Mouse (Mus musculus): ENCODE measurements around the gene Atxn7l3.

Atxn7l3 gene

DNA sequence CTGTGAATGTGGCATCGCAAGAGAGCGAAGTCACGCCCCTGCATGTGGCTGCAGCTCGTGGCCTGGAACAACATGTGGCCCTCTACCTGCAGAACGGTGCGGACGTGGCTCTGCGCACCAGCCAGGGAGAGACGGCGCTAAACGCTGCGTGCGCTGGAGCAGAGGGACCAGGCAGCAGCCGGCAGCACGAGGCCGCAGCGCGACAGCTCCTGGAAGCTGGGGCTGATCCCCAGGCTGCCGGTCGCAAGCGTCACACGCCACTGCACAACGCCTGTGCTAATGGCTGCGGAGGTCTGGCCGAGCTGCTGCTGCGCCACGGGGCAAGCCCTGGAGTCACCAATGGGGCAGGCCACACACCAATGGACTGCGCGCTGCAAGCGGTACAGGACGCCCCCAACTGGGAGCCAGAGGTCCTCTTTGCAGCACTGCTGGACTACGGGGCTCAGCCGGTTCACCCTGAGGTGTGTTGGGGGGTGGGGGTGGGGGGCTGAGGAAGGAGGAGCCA is 20.0 kb downstream of the Atxn7l3 start:
- in situ Hi-C loops (cut with MboI; ENCODE audit: unreplicated experiment in 2 of 2): loop anchor here in 1 of 2 experiments (5.0 kb wide), 1 partner anchor 39 kb away; no protein-coding TSS in a partner anchor

DNA sequence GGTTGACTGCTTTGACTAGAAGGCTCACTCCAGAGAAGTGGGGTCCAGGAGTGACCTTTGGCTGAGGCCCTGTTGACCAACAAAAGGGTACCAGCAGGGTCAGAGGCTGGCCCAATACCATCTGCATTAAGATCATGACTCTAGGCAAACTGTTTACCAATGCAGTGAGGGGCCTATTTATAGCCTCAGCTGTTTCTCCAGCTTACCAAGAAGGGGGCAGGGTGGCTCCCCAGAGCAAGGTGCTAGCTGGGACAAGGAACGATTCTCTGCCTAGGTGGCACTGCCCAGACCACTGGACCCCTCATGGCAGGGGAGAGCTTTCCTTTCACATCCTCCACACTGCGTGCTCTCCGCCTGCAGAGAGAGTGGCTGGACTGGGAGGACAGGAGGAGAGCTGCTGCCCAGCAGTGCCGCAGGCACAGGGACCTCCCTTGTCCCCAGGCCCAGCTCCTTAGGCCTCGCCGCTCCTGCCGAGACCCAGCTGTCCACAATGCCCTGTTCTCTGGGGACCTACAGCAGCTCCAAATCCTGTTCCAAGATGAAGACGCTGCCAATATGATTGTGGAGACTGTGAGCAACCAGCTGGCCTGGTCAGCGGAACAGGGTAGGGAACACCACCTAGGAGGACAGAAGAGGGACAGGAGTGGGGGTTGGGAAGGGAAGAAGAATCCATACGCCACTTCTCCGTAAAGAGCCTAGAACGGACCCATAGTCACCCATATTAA is 27.7 kb downstream of the Atxn7l3 start, which contains the start of gene Asb16:
Asb16 (plus strand) TSS at position 224 of the 725 bp plus-strand sequence.
- in situ Hi-C loops (cut with MboI; ENCODE audit: unreplicated experiment in 2 of 2): loop anchor here in 1 of 2 experiments (5.0 kb wide), 1 partner anchor 201 kb away; no protein-coding TSS in a partner anchor

DNA sequence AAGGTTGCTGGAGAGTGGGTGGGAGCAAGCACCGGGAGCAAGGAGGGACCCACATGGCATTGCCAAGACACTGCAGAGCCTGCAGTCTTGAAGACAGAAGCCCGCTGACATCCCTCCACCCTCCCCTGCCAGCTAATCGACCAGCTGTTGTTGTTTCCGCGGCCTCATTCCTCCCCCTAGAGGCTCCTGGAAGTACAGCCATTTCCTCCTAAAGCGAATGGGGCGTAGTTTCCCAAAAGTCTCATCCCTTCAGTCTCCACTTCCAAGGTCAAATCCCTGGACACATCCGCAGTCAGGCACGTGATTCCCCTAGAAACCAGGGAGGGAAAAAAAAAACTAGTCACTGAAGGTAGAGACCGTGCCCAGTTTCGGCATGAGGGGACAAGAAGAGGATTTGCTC is 29.0 kb downstream of the Atxn7l3 start:
- in situ Hi-C loops (cut with MboI; ENCODE audit: unreplicated experiment in 2 of 2): loop anchor here in 1 of 2 experiments (5.0 kb wide), 1 partner anchor 200 kb away; no protein-coding TSS in a partner anchor

DNA sequence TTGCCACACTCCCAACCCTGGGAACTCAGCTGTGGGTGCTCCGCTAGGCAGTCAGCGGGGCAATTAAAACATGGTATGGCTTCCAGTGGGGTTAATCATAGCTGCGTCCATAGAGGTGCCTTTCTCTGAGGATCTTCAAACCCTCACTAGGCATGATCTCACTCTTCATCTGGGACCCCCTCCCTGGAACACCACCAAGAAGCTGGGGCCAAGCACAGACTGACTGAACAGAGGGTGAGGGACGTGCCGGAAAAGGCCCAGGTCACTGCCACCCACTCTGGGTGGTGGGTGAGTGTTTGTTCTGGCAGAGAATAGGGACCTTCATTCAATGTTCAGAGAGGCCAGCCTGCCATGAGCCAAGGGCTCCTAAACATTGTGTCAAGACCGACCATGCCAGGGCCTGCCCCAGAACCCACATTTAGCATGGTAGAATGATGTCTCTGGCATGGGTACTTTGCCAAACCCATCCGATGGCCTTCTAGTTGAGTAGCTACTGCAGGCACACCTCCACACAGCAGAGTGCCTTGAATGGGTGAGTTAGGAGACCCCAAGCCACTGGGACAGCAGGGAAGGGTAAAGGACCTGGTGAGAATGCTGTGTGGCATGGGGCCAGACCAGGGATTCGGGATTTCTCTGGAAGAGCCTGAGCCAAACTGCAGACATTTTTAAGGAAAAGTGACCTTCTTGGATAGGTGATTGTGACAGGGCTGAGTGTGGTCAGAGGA is 29.6 kb downstream of the Atxn7l3 start:
- in situ Hi-C loops (cut with MboI; ENCODE audit: unreplicated experiment in 2 of 2): loop anchor here in 1 of 2 experiments (5.0 kb wide), 1 partner anchor 199 kb away; no protein-coding TSS in a partner anchor

DNA sequence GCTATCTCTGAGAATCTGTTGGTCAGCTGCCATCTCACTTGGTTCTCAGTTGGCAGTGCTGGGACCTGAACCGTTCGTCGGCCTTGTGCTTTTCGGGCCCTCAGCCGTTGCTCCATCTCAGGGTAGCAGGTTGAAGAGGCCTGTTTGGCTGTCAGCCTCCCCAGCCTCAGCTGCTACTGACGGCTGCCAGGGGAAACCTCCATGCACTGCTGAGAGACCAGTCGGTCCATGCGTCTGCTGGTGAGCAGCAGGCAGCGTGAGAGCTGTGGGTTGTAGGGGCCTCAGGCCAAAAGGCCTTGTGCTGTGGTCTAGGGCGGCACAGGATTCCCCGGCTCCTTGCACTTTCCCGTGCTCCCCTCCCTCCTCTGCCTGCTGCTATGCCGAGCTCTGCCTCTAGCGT is 30.6 kb downstream of the Atxn7l3 start:
- in situ Hi-C loops (cut with MboI; ENCODE audit: unreplicated experiment in 2 of 2): loop anchor here in 1 of 2 experiments (5.0 kb wide), 1 partner anchor 199 kb away; no protein-coding TSS in a partner anchor

DNA sequence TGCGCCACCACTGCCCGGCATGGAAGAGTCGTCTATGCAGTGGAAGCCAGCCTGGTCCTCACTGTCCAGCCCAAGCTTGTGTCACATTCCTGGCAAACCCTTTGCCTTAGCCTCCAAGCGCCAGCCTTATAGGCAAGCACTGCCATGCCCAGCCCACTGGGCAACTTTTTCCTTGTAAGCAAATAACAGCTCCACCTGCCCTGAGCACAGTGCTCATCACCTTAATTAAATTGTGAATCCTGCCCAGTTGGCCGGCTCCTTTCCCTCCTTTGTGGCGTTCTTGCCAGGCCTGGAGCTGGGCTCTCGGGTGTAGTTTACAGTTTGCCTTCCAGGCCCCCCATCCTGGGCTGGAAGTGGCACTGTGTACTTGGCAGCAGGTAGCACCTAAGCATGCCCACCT is 33.2 kb downstream of the Atxn7l3 start:
- in situ Hi-C loops (cut with MboI; ENCODE audit: unreplicated experiment in 2 of 2): no loop called here

DNA sequence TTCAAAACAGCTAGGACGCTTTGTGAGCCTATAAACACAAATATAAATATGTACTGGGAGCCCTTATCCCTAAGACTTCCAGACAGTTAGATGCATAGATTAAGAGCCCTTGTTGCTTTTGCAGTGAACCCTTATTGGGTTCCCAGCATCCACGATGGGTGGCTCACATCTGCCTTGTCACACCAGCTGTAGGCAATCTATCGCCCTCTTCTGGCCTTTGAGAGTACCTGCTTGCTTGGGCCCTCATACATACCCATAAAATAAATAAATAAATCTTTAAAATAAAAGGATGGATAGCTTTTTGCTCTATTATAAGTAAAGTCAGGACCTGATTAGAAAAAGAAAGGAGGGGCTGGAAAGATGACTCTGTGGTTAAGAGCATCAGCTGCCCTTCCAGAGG is 37.9 kb downstream of the Atxn7l3 start:
- in situ Hi-C loops (cut with MboI; ENCODE audit: unreplicated experiment in 2 of 2): loop anchor here in 1 of 2 experiments (5.0 kb wide), 1 partner anchor 191 kb away; no protein-coding TSS in a partner anchor

DNA sequence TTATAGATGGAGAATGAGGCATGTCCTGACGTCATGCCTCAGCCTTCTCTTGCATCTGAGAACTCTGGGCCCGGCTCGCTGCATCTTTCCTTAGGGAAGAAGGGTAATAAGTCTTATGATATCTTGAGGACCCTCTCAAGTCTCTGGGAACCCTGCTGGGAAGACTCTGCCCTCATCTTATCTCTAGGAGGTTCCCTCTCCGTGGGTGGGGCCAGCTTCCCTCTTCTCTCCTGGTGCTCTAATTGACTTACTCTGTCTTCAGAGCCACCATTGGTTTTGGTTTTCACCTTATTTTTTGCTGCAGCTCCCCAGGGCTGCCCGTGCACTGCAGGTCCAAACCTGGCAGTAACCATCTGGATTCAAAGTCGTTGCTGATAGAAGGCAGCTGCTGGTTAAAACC is 38.3 kb downstream of the Atxn7l3 start:
- in situ Hi-C loops (cut with MboI; ENCODE audit: unreplicated experiment in 2 of 2): loop anchor here in 1 of 2 experiments (5.0 kb wide), 1 partner anchor 191 kb away; no protein-coding TSS in a partner anchor

DNA sequence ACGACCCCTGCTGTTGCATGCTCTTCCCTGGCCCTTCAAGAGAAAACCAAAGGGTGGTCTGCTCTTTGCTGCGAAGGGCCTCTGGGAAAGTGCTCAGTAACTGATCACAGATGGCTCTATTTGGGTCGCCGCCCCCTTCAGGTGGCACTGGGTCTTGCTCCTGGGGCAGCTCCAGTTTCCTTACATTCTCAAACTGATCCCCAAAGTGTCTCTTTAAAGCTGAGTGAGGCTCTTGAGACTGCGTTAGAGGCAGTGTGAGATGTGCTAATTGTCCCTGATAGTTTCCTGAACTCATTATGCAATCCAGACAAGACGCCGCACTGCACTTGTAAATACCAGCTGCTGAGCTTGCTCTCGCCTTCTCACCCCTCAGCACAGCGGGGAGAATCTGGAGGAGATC is 38.9 kb downstream of the Atxn7l3 start:
- in situ Hi-C loops (cut with MboI; ENCODE audit: unreplicated experiment in 2 of 2): loop anchor here in 1 of 2 experiments (5.0 kb wide), 1 partner anchor 190 kb away; no protein-coding TSS in a partner anchor

DNA sequence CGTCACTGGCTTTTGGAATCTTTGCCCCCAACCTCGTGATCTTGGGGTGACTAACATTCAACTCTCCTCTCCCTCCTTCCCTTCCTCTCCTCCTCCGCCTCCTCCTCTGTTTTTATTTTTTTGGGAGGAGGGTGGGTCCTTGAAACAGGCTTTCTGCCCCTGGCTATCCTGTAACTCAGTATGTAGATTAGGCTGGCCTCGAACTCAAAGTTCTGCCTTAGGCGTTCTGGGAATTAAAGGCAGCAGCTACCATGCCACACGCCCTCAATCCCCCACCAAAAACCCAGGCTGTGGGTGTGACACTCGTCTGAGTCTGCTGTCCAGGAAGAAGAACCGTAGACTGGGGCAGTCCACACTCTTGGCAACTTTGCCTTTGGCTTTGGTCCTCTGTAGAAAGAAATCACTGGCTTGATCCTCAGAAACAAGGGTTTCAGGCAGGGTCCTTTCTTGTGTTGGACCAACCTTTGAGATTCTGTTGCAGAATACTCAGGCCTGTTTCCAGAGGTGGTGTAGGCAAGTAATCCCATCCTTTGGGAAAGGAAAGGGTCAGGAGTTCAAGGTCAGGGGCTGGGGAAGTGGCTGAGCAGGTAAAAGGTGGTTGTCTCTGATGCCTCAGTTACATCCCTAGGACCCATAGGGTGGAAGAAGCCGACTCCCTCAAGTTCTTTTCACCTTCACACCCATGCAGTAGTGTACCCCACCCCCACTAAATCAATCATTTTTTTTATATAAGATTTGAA is 46.9 kb downstream of the Atxn7l3 start:
- in situ Hi-C loops (cut with MboI; ENCODE audit: unreplicated experiment in 2 of 2): loop anchor here in 1 of 2 experiments (25.0 kb wide), 1 partner anchor 462 kb away; the partner anchor contains the start of gene Etv4

DNA sequence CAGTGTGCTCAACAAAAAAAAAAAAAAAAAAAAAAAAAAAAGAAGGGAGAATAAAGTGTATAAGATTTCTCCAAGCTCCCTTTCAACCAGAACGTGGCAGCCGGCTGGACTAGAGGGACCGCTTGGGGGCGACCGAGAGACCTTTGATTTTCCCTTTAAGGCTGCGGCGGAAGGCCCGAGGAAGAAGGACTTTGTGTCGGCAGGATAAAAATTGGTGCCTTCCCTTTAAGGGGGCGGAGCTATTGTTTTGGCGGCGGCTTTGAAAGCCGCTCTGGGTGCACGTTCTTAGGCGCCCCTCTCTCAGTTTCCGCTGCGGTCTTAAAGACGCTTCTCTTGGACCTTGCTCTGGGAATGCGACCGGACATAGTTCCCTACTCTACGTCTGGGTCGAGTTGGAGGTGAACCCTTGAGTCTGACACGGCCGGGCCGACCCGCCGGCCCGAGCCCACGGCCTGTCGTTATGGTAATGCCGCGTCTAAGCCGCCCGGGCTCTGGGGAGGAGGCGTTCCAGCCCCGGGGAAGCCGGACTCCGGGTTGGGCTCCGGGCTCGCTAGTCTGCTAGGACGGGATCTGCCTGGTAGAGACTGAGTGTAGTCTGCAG is 47.7 kb downstream of the Atxn7l3 start, which contains the start of gene BC030867:
BC030867 (plus strand) TSS at position 253 of the 601 bp plus-strand sequence.
- in situ Hi-C loops (cut with MboI; ENCODE audit: unreplicated experiment in 2 of 2): loop anchor here in 1 of 2 experiments (25.0 kb wide), 1 partner anchor 461 kb away; the partner anchor contains the start of gene Etv4

DNA sequence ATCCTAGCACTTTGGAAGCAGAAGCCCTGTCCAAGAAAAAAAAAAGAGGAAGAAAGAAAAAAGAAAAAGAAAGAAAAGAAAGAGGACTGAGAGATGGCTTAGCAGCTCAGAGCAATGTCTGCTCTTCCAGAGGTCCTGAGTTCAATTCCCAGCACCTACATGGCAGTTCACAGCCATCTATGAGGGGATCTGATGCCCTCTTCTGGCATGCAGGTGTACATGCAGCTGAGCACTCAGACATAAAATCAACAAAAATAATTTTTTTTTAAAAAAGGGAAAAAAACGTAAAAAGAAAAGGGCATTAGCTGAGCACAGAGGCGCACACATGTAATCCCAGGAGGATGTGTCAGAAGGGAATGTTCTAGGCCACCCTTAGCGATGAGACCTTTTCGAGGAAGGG is 49.6 kb downstream of the Atxn7l3 start:
- in situ Hi-C loops (cut with MboI; ENCODE audit: unreplicated experiment in 2 of 2): loop anchor here in 1 of 2 experiments (25.0 kb wide), 1 partner anchor 460 kb away; the partner anchor contains the start of gene Etv4

DNA sequence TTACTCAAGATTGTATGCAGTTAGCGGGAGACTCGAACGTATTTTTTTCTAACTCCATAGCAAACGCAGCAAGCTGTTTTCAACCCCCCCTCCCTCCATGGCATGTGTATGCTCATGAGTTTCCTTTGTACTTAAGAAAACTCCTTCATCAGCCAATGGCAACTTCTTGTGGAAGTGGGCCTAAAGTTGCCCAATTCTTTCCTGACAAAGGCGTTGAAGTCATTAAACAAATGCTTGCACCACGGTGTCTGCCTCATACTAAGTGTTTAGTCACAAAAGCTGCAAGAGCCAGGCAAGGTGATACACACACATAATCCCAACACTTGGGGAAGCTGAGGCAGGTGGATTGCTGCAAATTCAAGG is 50.2 kb downstream of the Atxn7l3 start:
- in situ Hi-C loops (cut with MboI; ENCODE audit: unreplicated experiment in 2 of 2): loop anchor here in 1 of 2 experiments (25.0 kb wide), 1 partner anchor 459 kb away; the partner anchor contains the start of gene Etv4

DNA sequence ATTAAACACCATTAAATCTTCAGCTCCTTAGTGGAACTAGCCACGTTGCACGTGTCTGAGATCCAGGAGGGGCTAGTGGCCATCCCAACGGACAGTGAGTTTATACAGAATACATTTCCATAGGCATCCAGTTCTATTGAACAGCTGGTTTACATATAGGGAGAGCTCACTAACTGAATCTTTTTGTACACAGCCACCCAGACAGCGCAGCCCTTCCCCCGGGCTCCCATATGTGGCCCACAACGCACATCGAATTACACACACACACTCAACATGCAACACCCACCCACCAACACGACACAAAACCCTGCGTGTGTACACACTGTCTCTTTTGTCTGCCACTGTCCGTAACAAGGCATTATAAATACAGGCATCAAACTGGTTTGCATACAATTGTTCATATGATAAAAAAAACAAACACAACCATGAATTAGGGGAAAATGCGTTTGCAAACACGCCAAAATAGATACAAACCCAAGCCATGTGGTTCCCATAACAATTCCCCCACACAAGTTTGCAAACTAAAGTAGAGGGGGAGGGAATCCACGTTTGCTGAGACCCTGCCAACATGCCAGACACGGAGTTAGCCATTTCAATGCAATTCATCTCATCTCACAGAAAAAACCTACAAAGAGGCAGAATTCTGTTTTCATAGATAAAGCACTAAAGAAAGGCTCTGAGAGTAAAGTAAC is 50.7 kb downstream of the Atxn7l3 start:
- in situ Hi-C loops (cut with MboI; ENCODE audit: unreplicated experiment in 2 of 2): loop anchor here in 1 of 2 experiments (25.0 kb wide), 1 partner anchor 458 kb away; the partner anchor contains the start of gene Etv4

DNA sequence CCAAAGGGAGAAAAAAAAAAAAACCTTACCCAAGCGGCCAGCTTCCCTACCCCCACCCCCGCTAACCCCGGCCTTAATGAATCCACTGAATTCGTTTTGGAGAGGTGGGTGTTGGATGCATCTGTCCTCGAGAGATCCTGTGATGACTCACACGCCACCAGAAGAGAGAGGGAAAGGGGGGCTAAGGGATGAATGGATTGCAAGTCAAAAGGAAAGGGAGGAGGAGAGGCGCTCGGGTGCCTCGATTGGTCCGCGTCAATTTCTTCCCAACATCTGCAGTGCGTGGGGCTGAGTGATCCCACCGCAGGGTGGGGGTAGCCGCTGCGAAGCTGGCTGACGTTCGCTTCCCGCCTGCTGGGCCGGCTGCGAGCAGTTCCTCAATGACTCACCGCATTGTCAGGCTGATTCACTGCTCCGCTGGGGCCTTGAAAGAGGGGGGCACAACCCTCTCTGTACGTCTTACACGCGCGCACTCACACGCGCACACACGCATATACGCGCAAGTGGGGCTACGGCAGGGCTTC is 51.4 kb downstream of the Atxn7l3 start:
- in situ Hi-C loops (cut with MboI; ENCODE audit: unreplicated experiment in 2 of 2): loop anchor here in 1 of 2 experiments (25.0 kb wide), 1 partner anchor 458 kb away; the partner anchor contains the start of gene Etv4

DNA sequence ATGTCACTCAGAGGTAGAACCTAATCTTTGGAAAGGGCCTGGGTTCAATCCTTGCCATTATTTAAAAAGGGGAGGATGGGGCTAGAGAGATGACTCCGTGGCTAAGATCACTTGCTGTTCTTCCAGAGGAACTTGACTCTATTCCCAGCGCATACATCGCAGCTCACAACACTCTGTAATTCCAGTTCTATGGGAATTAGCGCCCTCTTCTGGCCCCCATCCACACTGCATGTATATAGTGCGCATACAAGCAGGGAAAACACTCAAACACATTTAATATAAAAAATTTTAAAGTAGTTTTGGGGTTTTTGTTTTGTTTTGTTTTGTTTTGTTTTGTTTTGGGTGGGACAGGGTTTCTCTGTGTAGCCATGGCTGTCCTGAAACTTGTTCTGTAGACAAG is 54.6 kb downstream of the Atxn7l3 start:
- in situ Hi-C loops (cut with MboI; ENCODE audit: unreplicated experiment in 2 of 2): loop anchor here in 1 of 2 experiments (25.0 kb wide), 1 partner anchor 455 kb away; the partner anchor contains the start of gene Etv4

DNA sequence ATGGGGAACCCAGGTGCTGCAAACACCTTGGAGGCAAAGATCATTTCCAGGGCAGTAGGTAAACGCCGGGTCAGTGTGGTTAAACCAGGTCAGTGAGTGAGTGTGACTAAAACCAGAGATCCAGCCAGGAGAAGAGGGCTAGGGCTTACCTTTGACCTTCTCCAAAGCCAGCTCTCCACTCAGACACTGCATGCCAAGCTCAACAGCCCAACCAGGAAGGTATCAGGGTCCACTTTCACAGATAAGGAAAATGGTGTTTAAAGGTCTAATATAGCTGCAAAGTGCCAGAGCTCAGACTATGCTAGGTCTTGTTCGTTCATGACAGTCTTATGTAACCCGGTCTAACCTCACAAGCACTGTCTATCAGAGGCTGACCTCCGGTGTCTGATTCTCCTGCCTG is 55.2 kb downstream of the Atxn7l3 start:
- in situ Hi-C loops (cut with MboI; ENCODE audit: unreplicated experiment in 2 of 2): loop anchor here in 1 of 2 experiments (25.0 kb wide), 1 partner anchor 454 kb away; the partner anchor contains the start of gene Etv4

DNA sequence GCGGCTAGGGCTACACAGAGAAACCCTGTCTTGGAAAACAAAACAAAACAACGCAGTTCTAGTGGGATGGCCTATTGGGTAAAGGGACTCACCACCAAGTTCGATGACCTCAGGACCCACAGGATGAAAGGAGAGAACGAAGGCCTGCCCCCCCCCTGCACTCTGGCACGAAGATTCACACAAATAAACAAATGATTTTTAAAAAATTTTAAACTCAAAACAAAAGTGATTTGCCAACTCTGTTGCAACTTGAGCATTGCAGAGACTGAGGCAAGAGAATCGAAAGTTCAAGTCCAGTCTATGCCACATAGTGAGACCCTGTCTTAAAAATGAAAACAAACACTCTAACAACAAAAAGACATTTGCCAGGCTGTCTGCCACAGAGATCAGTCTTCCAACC is 55.8 kb downstream of the Atxn7l3 start:
- in situ Hi-C loops (cut with MboI; ENCODE audit: unreplicated experiment in 2 of 2): loop anchor here in 1 of 2 experiments (25.0 kb wide), 1 partner anchor 453 kb away; the partner anchor contains the start of gene Etv4
